Mouse (Mus musculus): ENCODE results near the gene Trappc2.

Trappc2 gene

DNA sequence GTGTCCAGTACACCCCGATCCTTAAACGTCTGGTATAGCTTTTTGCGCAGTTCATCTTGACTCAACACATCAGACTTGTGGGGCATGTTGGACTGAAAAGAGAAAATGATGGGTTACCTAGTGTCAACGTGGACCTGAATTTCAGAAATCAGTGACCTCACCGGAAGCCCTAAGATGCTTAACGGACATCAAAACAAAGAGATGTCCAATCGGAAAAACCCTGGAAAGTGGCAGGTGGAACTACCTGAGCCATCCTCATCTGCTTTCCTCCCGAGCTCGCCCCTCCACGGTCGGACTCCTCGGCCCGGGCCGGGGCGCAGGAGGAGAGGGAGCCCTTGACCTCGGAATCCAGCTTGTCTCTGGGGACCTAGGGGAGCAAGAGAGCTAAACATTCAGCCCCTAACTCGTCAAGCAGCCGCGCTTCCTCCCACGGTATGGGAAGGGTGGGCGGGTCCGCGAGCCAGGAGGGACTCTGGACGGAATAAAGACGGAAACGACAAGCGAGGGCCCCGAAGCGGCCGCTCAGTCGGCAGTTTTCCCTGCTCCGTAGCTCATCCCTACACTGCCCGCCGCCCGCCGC is at the start of gene Trappc2:
Gene Trappc2 (plus strand): TSS at position 539 of the 580 bp plus-strand sequence.
- peak; percentile 6 for DNase-seq (ENCODE audit: low spot score)

GRCm38 (mm10) chrX:166393753-166394152 is 46.6 kb upstream of the Trappc2 start:
- no peak for DNase-seq (ENCODE audit: low spot score)

- no peak for DNase-seq (ENCODE audit: low spot score)
Observed at GRCm38 (mm10) chrX:166407865-166408264, 32.5 kb upstream of the Trappc2 start.

DNA sequence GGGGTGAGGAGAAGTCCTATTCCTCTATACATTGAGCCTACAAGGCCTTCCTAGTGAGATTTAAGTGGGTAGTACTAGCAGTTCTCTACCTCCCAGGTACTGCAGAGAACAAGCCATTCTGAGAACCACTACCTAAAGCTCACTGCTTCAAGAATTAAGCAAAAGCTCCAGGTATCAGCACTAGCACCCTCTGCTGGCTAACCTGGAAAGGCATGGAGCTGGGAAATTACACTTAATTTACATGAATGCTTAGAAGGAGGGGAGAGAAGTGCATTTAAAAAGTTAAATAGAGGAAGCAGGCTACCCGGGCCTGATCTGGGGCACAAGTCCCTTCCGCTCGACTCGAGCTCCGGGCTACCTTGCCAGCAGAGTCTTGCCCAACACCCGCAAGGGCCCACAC is 24.2 kb upstream of the Trappc2 start:
- DNase-seq (ENCODE audit: low spot score) = no peak

DNA sequence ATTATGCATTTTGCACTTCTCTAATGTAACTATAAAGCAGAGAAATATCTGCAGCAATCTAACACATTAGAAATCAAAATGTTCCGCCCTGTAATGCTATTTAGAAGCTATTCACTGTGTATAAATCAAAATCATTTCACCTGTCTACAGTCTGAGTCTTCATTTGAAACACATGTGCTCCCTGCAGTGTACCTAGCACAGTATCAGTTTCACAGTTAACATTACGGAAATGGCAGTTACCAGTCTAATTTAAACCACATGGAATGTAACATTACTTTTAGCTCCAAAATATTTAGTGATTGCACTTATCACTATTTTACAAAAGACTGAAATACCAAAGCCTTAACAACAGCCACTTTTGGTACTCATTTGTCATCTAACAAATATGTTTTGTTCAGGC is 5.6 kb upstream of the Trappc2 start:
- DNase-seq (ENCODE audit: low spot score) = no peak

DNA sequence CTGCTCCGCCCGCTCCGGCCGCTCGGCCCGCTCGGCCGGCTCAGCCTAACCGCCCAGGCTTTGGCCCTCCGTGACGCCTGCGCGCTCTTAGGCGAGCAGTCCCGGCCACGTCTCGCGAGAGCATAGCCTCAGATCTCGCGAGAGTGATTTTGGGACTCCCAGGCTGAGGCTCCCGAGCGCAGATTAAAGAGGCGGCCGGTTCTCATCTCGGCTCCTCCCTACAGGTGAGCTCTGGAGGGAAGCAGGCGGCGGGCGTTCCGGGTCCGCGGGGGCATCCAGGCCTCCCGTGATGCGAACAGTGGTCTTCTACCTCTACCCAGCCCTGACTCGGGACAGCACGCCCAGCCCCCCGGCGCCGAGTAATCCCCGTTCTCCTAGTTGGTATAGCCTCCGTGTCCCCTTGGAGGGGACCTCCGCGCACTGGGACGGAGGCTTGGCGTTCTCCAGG is 266 bp downstream of the Trappc2 start, which contains the start of gene Ofd1:
Gene Ofd1 (minus strand): TSS at position 89 of the 448 bp plus-strand sequence.
- peak; percentile 59 for DNase-seq (ENCODE audit: low spot score)

DNA sequence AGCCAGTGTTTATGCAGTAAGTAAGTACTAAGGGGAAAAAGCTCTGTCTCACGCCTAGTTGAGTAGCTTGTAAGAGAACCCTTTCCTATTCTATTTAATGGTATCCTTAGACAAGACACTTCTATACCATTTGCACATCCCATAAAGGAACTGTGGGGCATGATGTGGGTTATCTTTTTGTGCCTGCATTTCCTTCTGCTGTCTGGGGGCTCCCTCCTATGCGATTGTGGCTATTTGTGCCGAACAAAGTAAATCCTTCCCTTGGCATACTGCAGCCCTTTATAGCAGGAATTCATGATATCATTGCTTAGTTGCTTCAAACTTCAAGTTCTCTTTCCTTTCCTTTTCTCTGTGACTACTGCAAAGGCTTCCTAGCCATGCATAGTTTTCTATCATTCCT is 4.2 kb downstream of the Trappc2 start:
- DNase-seq (ENCODE audit: low spot score) = no peak

DNA sequence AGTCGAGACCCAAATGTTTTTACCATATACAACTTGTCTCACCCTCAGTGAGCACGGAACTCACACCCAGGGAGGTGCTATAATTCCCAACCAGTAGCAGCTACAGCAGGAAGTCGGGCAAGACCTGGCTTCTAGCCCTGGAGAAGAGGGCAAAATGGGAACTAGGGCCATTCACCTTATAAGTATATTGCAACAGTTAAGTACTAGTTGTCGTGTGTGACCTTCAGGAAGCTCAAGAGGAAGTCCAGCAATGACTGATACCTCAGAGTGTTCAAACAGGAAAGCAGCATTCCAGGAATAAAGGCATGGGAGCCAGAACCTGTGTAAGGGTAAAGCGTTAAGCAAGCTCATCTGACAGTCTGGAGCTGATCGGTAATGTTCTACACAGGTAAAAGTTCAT is 13.2 kb downstream of the Trappc2 start:
- DNase-seq (ENCODE audit: low spot score) = no peak

DNA sequence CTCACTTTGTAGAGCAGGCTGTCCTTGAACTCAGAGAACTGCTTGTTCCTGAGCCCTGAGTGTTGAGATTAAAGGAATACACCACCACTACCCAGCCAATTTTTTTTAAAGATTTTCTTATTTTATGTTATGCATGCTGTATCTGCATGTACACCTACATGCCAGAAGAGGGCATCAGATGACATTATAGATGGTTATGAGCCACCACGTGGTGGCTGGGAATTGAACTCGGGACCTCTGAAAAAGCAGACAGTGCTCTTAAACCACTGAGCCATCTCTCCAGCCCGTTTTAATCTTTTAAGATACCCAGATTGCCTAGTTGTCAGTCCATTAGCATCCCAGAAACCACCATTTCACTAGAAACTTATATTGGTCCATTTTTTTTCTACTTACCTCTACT is 14.0 kb downstream of the Trappc2 start:
- no peak for DNase-seq (ENCODE audit: low spot score)

DNA sequence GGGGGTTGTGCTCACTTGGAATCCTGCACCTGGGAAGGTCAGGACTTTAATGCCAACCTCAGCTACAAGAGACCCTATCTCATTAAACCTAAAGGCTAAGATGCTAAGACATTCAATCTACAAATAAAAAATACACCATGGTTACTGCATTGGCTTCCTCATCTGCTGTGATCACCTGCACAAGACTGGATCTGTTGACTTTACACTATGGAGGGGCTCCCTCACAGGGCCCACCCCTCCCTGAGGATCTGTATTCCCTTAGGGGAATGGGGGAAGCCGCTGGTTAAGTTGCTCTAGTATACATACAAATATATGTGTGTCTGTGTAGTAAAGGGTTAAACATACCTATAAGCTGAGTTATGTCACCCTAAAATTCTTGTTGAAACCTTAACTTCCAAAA is 15.2 kb downstream of the Trappc2 start:
- no peak for DNase-seq (ENCODE audit: low spot score)

DNA sequence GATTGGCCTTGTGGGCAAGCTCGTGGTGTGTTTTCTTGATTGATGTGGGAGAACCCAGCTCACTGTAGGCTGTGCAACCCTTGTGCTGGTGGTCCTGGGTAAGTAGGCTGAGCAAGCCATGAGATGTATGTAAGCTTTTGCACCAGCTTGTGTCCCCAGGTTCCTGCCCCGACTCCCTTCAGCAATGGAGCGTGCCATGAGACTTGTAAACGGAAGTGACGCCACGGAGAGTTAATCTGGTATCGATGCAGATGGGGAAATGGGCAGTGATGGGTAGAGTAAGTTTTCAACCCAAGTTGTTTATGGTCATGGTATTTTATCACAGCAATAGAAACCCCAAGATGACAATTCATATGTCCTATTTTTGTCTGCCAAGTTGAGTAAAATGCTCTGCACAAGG is 27.9 kb downstream of the Trappc2 start:
- no peak for DNase-seq (ENCODE audit: low spot score)

- no peak for DNase-seq (ENCODE audit: low spot score)
Observed at GRCm38 (mm10) chrX:166472612-166473011, 32.2 kb downstream of the Trappc2 start.

- DNase-seq (ENCODE audit: low spot score) = no peak
Observed at GRCm38 (mm10) chrX:166477393-166477792, 37.0 kb downstream of the Trappc2 start.

DNA sequence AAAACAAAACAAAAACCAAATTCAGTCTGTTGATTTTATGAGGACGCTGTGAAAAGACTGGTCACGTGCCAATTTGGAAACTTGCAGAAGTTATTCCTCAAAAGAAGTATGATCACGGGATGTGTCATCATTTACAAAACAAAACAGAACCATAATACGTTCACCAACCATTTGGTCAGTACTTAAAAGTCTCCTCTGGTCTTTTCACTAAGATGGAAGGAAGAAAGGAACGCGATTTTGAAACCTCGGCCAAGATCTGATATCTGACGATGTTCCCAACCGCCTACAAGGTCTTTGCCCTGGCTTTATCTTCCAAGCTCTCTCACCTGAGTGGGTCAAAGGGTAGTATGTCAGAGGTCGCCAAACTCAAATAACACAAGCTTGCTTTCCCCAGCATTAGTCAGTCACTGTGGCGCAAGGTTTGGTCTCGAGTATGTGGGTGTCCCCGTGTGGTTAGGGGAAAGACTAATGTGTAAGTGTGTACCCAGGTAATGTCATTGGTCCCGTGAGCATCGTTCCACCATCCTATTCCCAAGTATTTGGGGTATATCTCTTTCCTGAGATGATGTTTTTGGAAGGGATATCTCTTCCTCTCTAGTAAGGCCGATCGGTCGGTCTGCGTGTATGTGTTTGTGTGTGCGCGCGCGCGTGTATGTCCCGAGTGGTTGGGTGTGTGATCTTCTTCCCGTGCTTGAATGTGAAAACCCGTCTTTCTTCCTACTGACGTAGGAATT is 38.4 kb downstream of the Trappc2 start:
- DNase-seq (ENCODE audit: low spot score) = no peak

DNA sequence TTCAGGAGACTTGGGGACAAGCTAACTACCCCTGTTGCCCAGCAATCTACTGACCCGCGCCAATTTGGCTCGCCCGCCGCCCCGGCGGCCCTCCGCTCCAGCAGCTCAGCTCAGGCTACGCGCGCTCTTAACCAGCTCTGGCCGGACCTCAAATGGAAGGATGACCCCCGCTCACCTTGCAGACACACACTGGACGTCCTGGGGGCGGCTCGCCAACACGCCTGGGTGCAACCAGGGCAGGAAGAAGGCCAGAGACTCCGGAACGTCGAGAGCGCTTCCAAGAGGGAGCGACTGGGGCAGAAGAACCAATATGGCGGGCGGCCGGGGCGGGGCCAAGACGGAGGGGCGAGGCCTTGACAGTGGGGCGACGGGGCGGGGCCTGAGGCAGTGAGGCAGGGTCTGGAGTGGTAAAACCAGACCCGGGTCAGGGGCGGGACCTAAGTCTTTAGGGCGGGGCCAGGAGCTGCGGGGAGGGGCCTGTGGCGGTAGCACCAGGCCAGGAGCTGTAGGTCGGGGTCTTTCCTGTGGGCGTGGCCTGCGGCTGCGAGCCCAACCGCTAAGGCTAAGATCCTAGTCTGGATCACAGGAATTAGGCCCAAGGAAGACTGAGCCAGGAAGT is 39.1 kb downstream of the Trappc2 start, which contains the start of gene Rab9:
Gene Rab9 (minus strand): TSS at position 503 of the 619 bp plus-strand sequence.
- peak; percentile 64 for DNase-seq (ENCODE audit: low spot score)

DNA sequence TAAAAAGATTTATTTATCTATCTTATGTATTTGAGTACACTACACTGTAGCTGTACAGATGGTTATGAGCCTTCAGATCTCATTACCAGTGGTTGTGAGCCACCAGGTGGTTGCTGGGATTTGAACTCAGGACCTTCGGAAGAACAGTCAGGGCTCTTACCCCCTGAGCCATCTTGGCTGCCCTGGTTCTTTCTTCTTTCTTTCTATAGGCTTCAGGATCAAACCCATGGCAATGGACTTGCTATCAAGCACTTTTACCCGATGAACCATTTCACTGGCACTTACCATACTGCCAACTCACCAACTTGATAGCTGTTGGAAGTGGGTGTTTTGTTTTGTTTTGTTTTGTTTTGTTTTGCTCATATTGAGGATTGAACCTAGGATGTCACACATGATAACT is 54.7 kb downstream of the Trappc2 start:
- no peak for DNase-seq (ENCODE audit: low spot score)

DNA sequence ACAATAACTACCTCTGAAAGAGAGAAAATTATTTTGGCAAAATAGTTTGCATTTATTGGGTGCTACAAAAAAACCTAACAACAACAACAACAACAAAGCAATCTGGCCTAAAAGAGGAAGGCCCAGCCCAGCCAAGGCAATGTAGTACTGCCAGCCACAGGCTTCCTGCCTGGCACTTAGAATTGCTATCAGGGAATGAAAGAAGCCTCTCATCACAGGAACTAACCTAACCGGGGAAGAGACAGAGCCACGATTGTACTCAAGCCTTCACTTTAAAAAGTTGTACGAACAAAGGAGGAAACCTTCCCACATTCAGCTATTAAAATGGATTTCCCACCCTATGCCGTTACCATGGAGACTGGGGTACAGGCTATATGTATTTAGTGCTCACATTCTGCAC is 57.4 kb downstream of the Trappc2 start:
- DNase-seq (ENCODE audit: low spot score) = no peak

GRCm38 (mm10) chrX:166499496-166500190 is 59.3 kb downstream of the Trappc2 start:
- no peak for DNase-seq (ENCODE audit: low spot score)

All from ovary, postnatal 10 days (tissue).